Mouse (Mus musculus) MEL (cell line): Measurements from ENCODE around the gene Neurl2. TPM values are rescaled to one million over a fixed set of nuclear protein-coding genes. Genes with fewer than 3 reads are reported as not detected.

Experiments
- DNase-seq: peaks from one replicate; pipeline ENCODE4 v3.0.0; 2011; ENCODE audit warnings: low read depth, low spot score
- H3K27ac ChIP-seq: 2 replicates; pipeline ENCODE4 v1.5.1; 2012; ENCODE audit warnings: low read depth, mild to moderate bottlenecking, control low read depth, low read length, moderate library complexity; ENCODE audit not compliant: control insufficient read depth
- H3K27me3 ChIP-seq, 2 experiments: fragments of 150-350 bp in 1 of 2; sonication (generic) in 1 of 2; 2 replicates each; pipeline ENCODE4 v1.6.1; 2012; ENCODE audit warnings: low read length in 2 of 2, mild to moderate bottlenecking in 2 of 2, improper control_type of control experiment in 1 of 2, moderate library complexity in 1 of 2; ENCODE audit not compliant: insufficient read depth in 2 of 2, control insufficient read depth in 1 of 2
- H3K36me3 ChIP-seq, 2 experiments: 2 replicates each; pipeline ENCODE4 v1.6.1; 2012 to 2014; ENCODE audit warnings: low read length in 2 of 2, improper control_type of control experiment in 1 of 2, inconsistent platforms in 1 of 2, mild to moderate bottlenecking in 1 of 2; ENCODE audit not compliant: insufficient read depth in 2 of 2, control insufficient read depth in 1 of 2
- H3K4me1 ChIP-seq, 2 experiments: fragments of 150-350 bp in 1 of 2; sonication (generic) in 1 of 2; 2 replicates each; pipeline ENCODE4 v1.6.1; 2012; ENCODE audit warnings: low read length in 2 of 2, improper control_type of control experiment in 1 of 2, mild to moderate bottlenecking in 1 of 2; ENCODE audit not compliant: insufficient read depth in 2 of 2, control insufficient read depth in 1 of 2
- H3K4me3 ChIP-seq, 2 experiments: fragments of 150-350 bp in 1 of 2; sonication (generic) in 1 of 2; 2 replicates each; pipeline ENCODE4 v1.5.1; 2012; ENCODE audit warnings: low read depth in 2 of 2, low read length in 2 of 2, mild to moderate bottlenecking in 2 of 2, moderate library complexity in 2 of 2, control low read depth in 1 of 2, improper control_type of control experiment in 1 of 2; ENCODE audit not compliant: control insufficient read depth in 1 of 2, insufficient read depth in 1 of 2
- H3K79me2 ChIP-seq: 2 replicates; pipeline ENCODE4 v1.6.1; 2012; ENCODE audit warnings: mild to moderate bottlenecking, low read length, moderate library complexity; ENCODE audit not compliant: control insufficient read depth, poor library complexity, insufficient read depth
- H3K9ac ChIP-seq: 2 replicates; pipeline ENCODE4 v1.6.1; 2012; ENCODE audit warnings: low read depth, mild to moderate bottlenecking, control low read depth, low read length, moderate library complexity; ENCODE audit not compliant: control insufficient read depth, poor library complexity, severe bottlenecking
- H3K9me3 ChIP-seq: fragments of 150-350 bp; sonication (generic); replicated peaks from 2 replicates; pipeline ENCODE4 v1.6.1; 2012; ENCODE audit warnings: mild to moderate bottlenecking, low read length, improper control_type of control experiment, moderate library complexity; ENCODE audit not compliant: insufficient read depth
- CHD2 ChIP-seq: IDR thresholded peaks from 2 replicates; pipeline ENCODE4 v1.6.1; 2011; ENCODE audit warnings: low read length, improper control_type of control experiment
- E2F4 ChIP-seq: IDR thresholded peaks from 2 replicates; pipeline ENCODE4 v1.6.1; 2011; ENCODE audit warnings: low read depth, low read length, improper control_type of control experiment, borderline replicate concordance
- ELF1 ChIP-seq: IDR thresholded peaks from 2 replicates; pipeline ENCODE4 v1.6.1; 2014; ENCODE audit warnings: low read depth, mild to moderate bottlenecking, inconsistent platforms, low read length, improper control_type of control experiment, moderate library complexity
- HCFC1 ChIP-seq: IDR thresholded peaks from 2 replicates; pipeline ENCODE4 v1.6.1; 2012; ENCODE audit warnings: low read depth, mild to moderate bottlenecking, inconsistent platforms, low read length, improper control_type of control experiment, moderate library complexity
- MAX ChIP-seq: IDR thresholded peaks from 2 replicates; pipeline ENCODE4 v1.6.1; 2011; ENCODE audit warnings: low read length, improper control_type of control experiment
- MEF2A ChIP-seq: IDR thresholded peaks from 2 replicates; pipeline ENCODE4 v1.6.1; 2014; ENCODE audit warnings: low read depth, mild to moderate bottlenecking, inconsistent platforms, low read length, improper control_type of control experiment; ENCODE audit not compliant: poor library complexity, insufficient replicate concordance, severe bottlenecking; ENCODE audit errors: extremely low read depth
- MYB ChIP-seq: IDR thresholded peaks from 2 replicates; pipeline ENCODE4 v1.6.1; 2011; ENCODE audit warnings: mild to moderate bottlenecking, low read depth, low read length, improper control_type of control experiment
- MYC ChIP-seq: IDR thresholded peaks from 2 replicates; pipeline ENCODE4 v1.6.1; 2011; ENCODE audit warnings: low read depth, mild to moderate bottlenecking, low read length, improper control_type of control experiment, moderate library complexity
- NRF1 ChIP-seq: IDR thresholded peaks from 2 replicates; pipeline ENCODE4 v1.6.1; 2014; ENCODE audit warnings: low read depth, mild to moderate bottlenecking, inconsistent platforms, low read length, improper control_type of control experiment, moderate library complexity; ENCODE audit not compliant: poor library complexity, insufficient read depth, severe bottlenecking
- POLR2A ChIP-seq, 2 experiments: IDR thresholded peaks; 2 replicates each; pipeline ENCODE4 v1.6.1; 2011 to 2012; ENCODE audit warnings: low read length in 2 of 2, mild to moderate bottlenecking in 2 of 2, control low read depth in 1 of 2, improper control_type of control experiment in 1 of 2, low read depth in 1 of 2, moderate library complexity in 1 of 2; ENCODE audit not compliant: control insufficient read depth in 1 of 2, insufficient read depth in 1 of 2, poor library complexity in 1 of 2
- POLR2AphosphoS2 ChIP-seq: IDR thresholded peaks from 2 replicates; pipeline ENCODE4 v1.6.1; 2011; ENCODE audit warnings: low read length, improper control_type of control experiment
- RAD21 ChIP-seq: IDR thresholded peaks from 2 replicates; pipeline ENCODE4 v1.6.1; 2011; ENCODE audit warnings: mild to moderate bottlenecking, low read depth, low read length, improper control_type of control experiment
- SMC3 ChIP-seq: IDR thresholded peaks from 2 replicates; pipeline ENCODE4 v1.6.1; 2011; ENCODE audit warnings: low read depth, low read length, improper control_type of control experiment
- TBP ChIP-seq: IDR thresholded peaks from 2 replicates; pipeline ENCODE4 v1.8.0; 2011; ENCODE audit warnings: low read depth, low read length, improper control_type of control experiment
- TCF12 ChIP-seq: IDR thresholded peaks from 2 replicates; pipeline ENCODE4 v1.6.1; 2014; ENCODE audit warnings: low read depth, mild to moderate bottlenecking, inconsistent platforms, low read length, improper control_type of control experiment, moderate library complexity
- USF1 ChIP-seq: IDR thresholded peaks from 2 replicates; pipeline ENCODE4 v1.6.1; 2014; ENCODE audit warnings: low read depth, mild to moderate bottlenecking, inconsistent platforms, low read length, improper control_type of control experiment, moderate library complexity
- USF2 ChIP-seq, 2 experiments: IDR thresholded peaks; 2 replicates each; pipeline ENCODE4 v1.6.1; 2011 to 2012; ENCODE audit warnings: improper control_type of control experiment in 2 of 2, low read length in 2 of 2, borderline replicate concordance in 1 of 2, inconsistent platforms in 1 of 2, low read depth in 1 of 2, mild to moderate bottlenecking in 1 of 2; ENCODE audit not compliant: insufficient read depth in 1 of 2
- ZMIZ1 ChIP-seq: IDR thresholded peaks from 2 replicates; pipeline ENCODE4 v1.6.1; 2012; ENCODE audit warnings: low read depth, mild to moderate bottlenecking, inconsistent platforms, low read length, improper control_type of control experiment, moderate library complexity
- ZNF384 ChIP-seq: IDR thresholded peaks from 2 replicates; pipeline ENCODE4 v1.6.1; 2012; ENCODE audit warnings: low read depth, mild to moderate bottlenecking, inconsistent platforms, low read length, improper control_type of control experiment
- polyA plus RNA-seq, 2 experiments: library from polyadenylated mRNA; stranded (reverse) in 1 of 2; unstranded in 1 of 2; fragments of >175 nt in 1 of 2; fragments of >200 nt in 1 of 2; gene quantifications; 2 replicates each; pipeline versions ENCODE4 v1.2.1 to v1.2.4; 2012; ENCODE audit warnings: low replicate concordance in 2 of 2, low read depth in 1 of 2; ENCODE audit not compliant: insufficient read length in 2 of 2, insufficient read depth in 1 of 2, missing spikeins in 1 of 2
- total RNA-seq: library from RNA; depleted of rRNA; stranded (reverse); fragments of 300-350 nt; gene quantifications from 2 replicates; pipeline ENCODE4 v1.2.3, GENCODE M21; 2012

Gene Neurl2
- total and polyA plus RNA-seq, 3 experiments = 1.6 to 2.6 TPM; not detected in 1

DNA sequence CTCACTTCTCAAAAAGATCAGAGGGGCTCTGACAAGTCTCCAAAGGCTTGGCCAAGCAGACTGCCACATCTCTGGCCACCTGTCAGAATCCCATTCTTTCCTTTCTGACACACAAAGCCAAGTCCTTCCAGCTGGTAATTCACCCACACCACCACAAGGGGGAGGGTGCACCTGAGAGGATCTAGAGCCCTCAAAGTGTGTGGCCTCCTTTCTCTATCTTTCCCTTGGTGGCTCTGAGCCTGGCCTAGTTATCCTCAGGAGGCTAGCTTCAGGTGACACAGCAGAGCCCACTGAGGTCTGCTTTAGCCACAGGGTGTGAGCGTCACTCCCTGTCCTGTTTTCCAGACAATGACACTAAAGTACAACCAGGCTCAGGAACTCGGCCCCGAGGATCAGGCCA lies 40.0 kb downstream of the Neurl2 start (continued):
- no peak for TF ChIP-seq MEF2A

DNA sequence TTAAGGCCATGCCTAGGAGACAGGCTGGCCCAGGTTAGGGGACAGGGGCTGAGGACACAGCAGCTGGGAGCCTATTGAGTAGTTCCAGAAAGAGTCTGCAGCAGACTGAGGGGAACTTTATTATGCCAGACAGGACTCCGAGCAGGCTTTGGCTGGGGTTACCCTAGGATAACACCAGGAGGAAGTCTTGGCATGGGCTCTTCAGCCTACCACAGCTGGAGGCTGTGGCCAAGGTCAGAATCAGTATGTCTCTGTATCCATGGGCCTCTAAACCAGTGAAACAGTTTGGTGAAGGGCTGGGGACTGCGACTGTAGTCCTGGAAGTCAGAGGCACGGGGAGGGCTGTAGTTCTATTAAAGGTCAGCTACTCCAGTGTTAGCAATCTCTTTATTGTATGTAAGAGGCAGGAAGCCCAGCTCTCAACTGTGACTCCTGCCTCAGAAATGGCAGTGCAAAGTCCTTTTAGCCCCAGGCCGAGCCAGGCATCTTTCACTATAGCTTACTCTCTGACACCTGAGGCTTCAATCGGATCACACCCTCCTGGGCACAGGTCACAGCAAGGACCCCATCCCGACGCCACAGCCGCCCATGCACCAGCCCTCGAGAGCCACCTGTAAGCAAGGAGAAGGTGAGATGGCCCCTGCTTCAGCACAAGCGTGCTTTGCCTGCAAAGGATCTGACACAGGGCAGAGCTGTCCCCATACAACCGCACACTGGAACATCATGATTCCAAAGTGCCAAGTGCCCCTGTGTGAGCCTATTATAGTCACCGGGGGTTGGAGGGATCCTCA lies 40.7 kb downstream of the Neurl2 start:
- Histone ChIP-seq H3K79me2 (no peaks in the 10 kb centered on the region), H3K27me3 (no peaks in the 10 kb centered on the region), H3K36me3 (peaks cover 0 to 5% of the 10 kb centered on the region in 2 experiments; a peak in 2 of 4 replicates), H3K27ac (no peak overlapping the region), H3K4me1 (peaks cover 0 to 4% of the 10 kb centered on the region in 2 experiments; a peak in 1 of 4 replicates), H3K4me3 (no peak overlapping the region), H3K9ac (no peak overlapping the region), H3K9me3 (no peaks in the 10 kb centered on the region)
- no peak for TF ChIP-seq TCF12
- TF ChIP-seq USF1 = no peak
- no peak for TF ChIP-seq ZNF384
- no peak for TF ChIP-seq SMC3
- no peak for TF ChIP-seq RAD21
- no peak for TF ChIP-seq HCFC1
- no peak for TF ChIP-seq MYB
- no peak for TF ChIP-seq CHD2
- TF ChIP-seq USF2 (IDR thresholded peaks at IDR 0.05; ENCODE audit: borderline replicate concordance in 1 of 2, insufficient read depth in 1 of 2, low read depth in 1 of 2, low read length in 2 of 2) = no peak
- TF ChIP-seq ELF1 = no peak
- TF ChIP-seq ZMIZ1 = no peak
- no peak for TF ChIP-seq POLR2AphosphoS2
- DNase-seq = no peak

DNA sequence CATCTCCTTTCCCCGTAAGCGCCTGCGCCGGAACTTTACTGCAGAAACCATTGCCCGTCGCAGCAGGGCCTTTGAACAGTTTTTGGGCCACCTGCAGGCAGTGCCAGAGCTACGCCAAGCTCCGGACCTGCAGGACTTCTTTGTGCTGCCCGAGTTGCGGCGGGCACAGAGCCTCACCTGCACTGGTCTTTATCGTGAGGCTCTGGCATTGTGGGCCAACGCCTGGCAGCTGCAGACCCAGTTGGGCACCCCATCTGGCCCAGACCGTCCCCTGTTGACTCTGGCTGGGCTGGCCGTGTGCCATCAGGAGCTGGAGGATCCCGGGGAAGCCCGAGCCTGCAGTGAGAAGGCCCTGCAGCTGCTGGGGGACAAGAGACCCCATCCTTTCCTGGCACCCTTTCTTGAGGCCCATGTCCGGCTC lies 41.4 kb downstream of the Neurl2 start:
- Histone ChIP-seq H3K27ac (no peak overlapping the region), H3K9ac (no peak overlapping the region), H3K9me3 (no peaks in the 10 kb centered on the region), H3K79me2 (no peaks in the 10 kb centered on the region), H3K27me3 (no peaks in the 10 kb centered on the region), H3K4me3 (no peak overlapping the region)
- DNase-seq = no peak
- TF ChIP-seq POLR2A (IDR thresholded peaks at IDR 0.05; ENCODE audit: control insufficient read depth in 1 of 2, insufficient read depth in 1 of 2, low read depth in 1 of 2, low read length in 2 of 2, poor library complexity in 1 of 2) = no peak
- no peak for TF ChIP-seq TBP
- no peak for TF ChIP-seq E2F4
- TF ChIP-seq MEF2A = no peak
- TF ChIP-seq TCF12 = no peak
- no peak for TF ChIP-seq NRF1
- TF ChIP-seq MAX = no peak
- no peak for TF ChIP-seq MYC
- TF ChIP-seq, all 39 proteins: peak for 0
- peaks cover 0 to 5% of the 10 kb centered on the region in 2 experiments; a peak in 2 of 4 replicates for H3K36me3 ChIP-seq
- H3K4me1 ChIP-seq = peaks cover 0 to 4% of the 10 kb centered on the region in 2 experiments; a peak in 1 of 4 replicates
